Comparison of ENCODE assay signal across 22 mouse cellular contexts in the genomic region with DNA sequence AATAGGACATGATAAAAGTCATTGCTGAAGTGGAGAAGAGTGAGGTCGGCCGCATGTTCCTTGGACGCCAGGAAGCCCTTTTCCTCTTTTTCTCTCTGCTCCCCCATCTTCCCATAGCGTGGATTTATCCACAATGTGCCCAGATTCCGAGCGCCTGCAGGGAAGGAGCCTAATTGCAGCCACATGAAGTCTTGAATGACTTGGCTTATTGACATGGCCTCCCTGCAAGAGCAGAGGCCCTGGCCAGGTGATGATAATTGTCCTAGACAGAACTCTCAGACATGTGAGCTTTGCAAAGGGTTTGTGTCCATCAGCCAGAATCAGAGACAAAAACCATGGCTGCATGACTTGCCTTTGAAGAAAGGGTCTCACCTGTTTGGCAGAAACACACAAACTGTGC.
DNase-seq lines count a peak whose midpoint lies in the region; ATAC-seq and TF ChIP-seq lines count a peak whose summit lies in the region.
"Had no signal": no experiment of that assay in that cellular context is flagged by ENCODE, and none has a peak within 500 bp of the region (broad histone marks: within the 10 kb centered on the region; RNA-seq: fewer than 3 reads in every experiment).

No protein-coding gene starts in this region.

- no peak for ATAC-seq in hindbrain, postnatal 0 days
- no peak for ATAC-seq in hindbrain, embryonic 13.5 days (ENCODE audit: low FRiP score)
- no peak for ATAC-seq in embryonic facial prominence, embryonic 12.5 days (ENCODE audit: insufficient number of reproducible peaks, insufficient read depth, low FRiP score, low TSS enrichment)
- no peak for ATAC-seq in megakaryocyte, adult 5-6 weeks (ENCODE audit: poor library complexity, severe bottlenecking)
- ATAC-seq: liver, embryonic 12.5 days; Patski had no signal

- no peak overlapping the region for H3K27ac ChIP-seq in hindbrain, postnatal 0 days
- no peak overlapping the region for H3K27ac ChIP-seq in hindbrain, embryonic 13.5 days
- H3K27ac ChIP-seq in embryonic facial prominence, embryonic 12.5 days = no peak overlapping the region
- H3K27ac ChIP-seq: layer of hippocampus, adult 2 months; limb, embryonic 12.5 days; liver, embryonic 12.5 days; stomach, postnatal 0 days had no signal

- H3K36me3 ChIP-seq in hindbrain, postnatal 0 days (ENCODE audit: insufficient read depth, low read length) = no peaks in the 10 kb centered on the region
- no peaks in the 10 kb centered on the region for H3K36me3 ChIP-seq in hindbrain, embryonic 13.5 days
- no peaks in the 10 kb centered on the region for H3K36me3 ChIP-seq in embryonic facial prominence, embryonic 12.5 days
- H3K36me3 ChIP-seq: heart, embryonic 12.5 days; limb, embryonic 12.5 days; liver, embryonic 12.5 days had no signal

- peaks cover 4% of the 10 kb centered on the region; the same call in 1 of the 2 replicates for H3K4me1 ChIP-seq in hindbrain, postnatal 0 days (ENCODE audit: insufficient read depth, low read length)
- H3K4me1 ChIP-seq in hindbrain, embryonic 13.5 days (replicated peaks) = 0 out of 2 replicates have a peak, but pooled peaks cover 4% of the 10 kb centered on the region
- peaks cover 17% of the 10 kb centered on the region for H3K4me1 ChIP-seq in embryonic facial prominence, embryonic 12.5 days
- H3K4me1 ChIP-seq: heart, embryonic 12.5 days; liver, embryonic 12.5 days had no signal

- no peaks in the 10 kb centered on the region for H3K27me3 ChIP-seq in hindbrain, postnatal 0 days (ENCODE audit: insufficient read depth, low read length)
- no peaks in the 10 kb centered on the region for H3K27me3 ChIP-seq in hindbrain, embryonic 13.5 days
- no peaks in the 10 kb centered on the region for H3K27me3 ChIP-seq in embryonic facial prominence, embryonic 12.5 days
- H3K27me3 ChIP-seq: limb, embryonic 12.5 days; liver, embryonic 12.5 days; Patski had no signal

- no peaks in the 10 kb centered on the region for H3K9me3 ChIP-seq in hindbrain, postnatal 0 days (ENCODE audit: low read length)
- H3K9me3 ChIP-seq in hindbrain, embryonic 13.5 days = no peaks in the 10 kb centered on the region
- H3K9me3 ChIP-seq in embryonic facial prominence, embryonic 12.5 days = no peaks in the 10 kb centered on the region
- H3K9me3 ChIP-seq: heart, embryonic 12.5 days; limb, embryonic 12.5 days; liver, embryonic 12.5 days had no signal

- WGBS in hindbrain, postnatal 0 days = 56% methylated on average over 6 of the region's 6 CpGs
- 68% methylated on average over 6 of the region's 6 CpGs for WGBS in hindbrain, embryonic 13.5 days
- 32% methylated on average over 6 of the region's 6 CpGs for WGBS in embryonic facial prominence, embryonic 12.5 days

- peak; percentile 3 for DNase-seq in cerebellum, adult 11-12 months
- DNase-seq in cerebellum, adult 8-10 months = no peak
- DNase-seq in hindbrain, postnatal 0 days (ENCODE audit: low spot score) = peak; percentile 59
- DNase-seq in cerebellum, postnatal 14 days = peak; percentile 72 to 83
- DNase-seq in kidney, postnatal 25 days = no peak
- DNase-seq: adrenal gland, adult 8-10 months; gastrocnemius, postnatal 10 days; heart, adult 11 months; kidney, adult 2 months; kidney, postnatal 10 days; layer of hippocampus, postnatal 36 days; lung, adult 2 months had no signal

- no peak overlapping the region for H3K4me2 ChIP-seq in hindbrain, postnatal 0 days (ENCODE audit: low read depth, low read length)
- H3K4me2 ChIP-seq in hindbrain, embryonic 13.5 days = no peak overlapping the region
- H3K4me2 ChIP-seq in embryonic facial prominence, embryonic 12.5 days (replicated peaks) = peak overlapping the region; percentile 9; the same call in 1 of the 2 replicates
- H3K4me2 ChIP-seq: heart, embryonic 12.5 days; limb, embryonic 12.5 days; liver, embryonic 12.5 days had no signal

- H3K4me3 ChIP-seq in hindbrain, postnatal 0 days (ENCODE audit: low read length) = no peak overlapping the region
- H3K4me3 ChIP-seq in hindbrain, embryonic 13.5 days = no peak overlapping the region
- H3K4me3 ChIP-seq in embryonic facial prominence, embryonic 12.5 days = no peak overlapping the region
- H3K4me3 ChIP-seq: heart, embryonic 12.5 days; layer of hippocampus, adult 2 months; limb, embryonic 12.5 days; liver, embryonic 12.5 days; myocyte had no signal

- no peak overlapping the region for H3K9ac ChIP-seq in hindbrain, postnatal 0 days (replicated peaks; ENCODE audit: low read length)
- H3K9ac ChIP-seq in hindbrain, embryonic 13.5 days = no peak overlapping the region
- H3K9ac ChIP-seq in embryonic facial prominence, embryonic 12.5 days = no peak overlapping the region
- H3K9ac ChIP-seq: heart, embryonic 12.5 days; limb, embryonic 12.5 days; liver, embryonic 12.5 days had no signal

- TF ChIP-seq CTCF in hindbrain, postnatal 0 days (IDR thresholded peaks at IDR 0.05; ENCODE audit: low read depth) = no peak

Comparison
In these comparisons a context has a peak if more than half of its experiments do, and no peak if none do; other contexts are left out.
1. DNase-seq: peak in cerebellum, adult 11-12 months (single experiment), hindbrain, postnatal 0 days (single experiment) and cerebellum, postnatal 14 days (2 of 2); none in cerebellum, adult 8-10 months (single experiment) and kidney, postnatal 25 days (0 of 2).